Mouse (Mus musculus) stomach, postnatal 0 days (tissue): ENCODE measurements around the gene Gatad1. TPM values are rescaled to one million over a fixed set of nuclear protein-coding genes. Genes with fewer than 3 reads are reported as not detected.
A peak's percentile ranks its signal among the peaks of the same experiment; 100 is the strongest.

ENCODE experiments used
- ATAC-seq: fragments of 200-750 bp; cut with Nextera tagmentation; 2 replicates; pipeline ENCODE4 v1.8.0; 2017; ENCODE audit not compliant: low FRiP score, low TSS enrichment
- DNase-seq: peaks from one replicate; pipeline ENCODE4 v3.0.0-alpha.2; 2016; ENCODE audit warnings: low spot score
- H3K27ac ChIP-seq: fragments of 300-500 bp; sonication (generic); replicated peaks from 2 replicates; pipeline ENCODE4 v1.5.1; 2014; ENCODE audit warnings: mild to moderate bottlenecking, control low read depth
- H3K27me3 ChIP-seq: fragments of 300-500 bp; sonication (generic); 2 replicates; pipeline ENCODE4 v1.6.1; 2014; ENCODE audit warnings: low read length; ENCODE audit not compliant: control insufficient read depth, insufficient read depth
- H3K36me3 ChIP-seq: fragments of 300-500 bp; sonication (generic); 2 replicates; pipeline ENCODE4 v1.6.1; 2014; ENCODE audit warnings: low read length, mixed read lengths; ENCODE audit not compliant: control insufficient read depth, insufficient read depth
- H3K4me1 ChIP-seq: fragments of 300-500 bp; sonication (generic); replicated peaks from 2 replicates; pipeline ENCODE4 v1.6.1; 2014; ENCODE audit warnings: antibody characterized with exemption; ENCODE audit not compliant: control insufficient read depth, insufficient read depth
- H3K4me2 ChIP-seq: fragments of 300-500 bp; sonication (generic); replicated peaks from 2 replicates; pipeline ENCODE4 v1.6.1; 2014; ENCODE audit warnings: low read depth, mild to moderate bottlenecking, control low read depth, moderate library complexity
- H3K4me3 ChIP-seq: fragments of 300-500 bp; sonication (generic); 2 replicates; pipeline ENCODE4 v1.5.1; 2014; ENCODE audit warnings: low read depth, low read length, control low read depth
- H3K9ac ChIP-seq: fragments of 300-500 bp; sonication (generic); 2 replicates; pipeline ENCODE4 v1.6.1; 2014; ENCODE audit warnings: mild to moderate bottlenecking, low read length, control low read depth, mixed read lengths
- H3K9me3 ChIP-seq: fragments of 300-500 bp; sonication (generic); 2 replicates; pipeline ENCODE4 v1.6.1; 2016; ENCODE audit warnings: low read length; ENCODE audit not compliant: control insufficient read depth
- CTCF ChIP-seq: IDR thresholded peaks from 2 replicates; pipeline ENCODE4 v1.5.1; 2016; ENCODE audit warnings: antibody characterized with exemption, low read depth, mild to moderate bottlenecking, moderate library complexity
- EP300 ChIP-seq: optimal IDR thresholded peaks from 2 replicates; pipeline ENCODE3; 2016; ENCODE audit warnings: antibody characterized with exemption
- WGBS: fragments of 180-500 bp; shearing (Covaris S2); extraction: QIAGEN DNeasy Blood & Tissue Kit; methylation state at CpG from one replicate; pipeline ENCODE4 v1.1.7; 2014; 5-methylcytosine and 5-hydroxymethylcytosine counted together
- polyA plus RNA-seq: library from polyadenylated mRNA; unstranded; fragments of >200 nt; fragmentation: Nextera tagmentation; extraction: Ambion mirVana; gene quantifications from 2 replicates; pipeline ENCODE4 v1.2.1, GENCODE M21; 2015

Gatad1 gene
- polyA plus RNA-seq, 1 experiment from 2014 or later: 40.6 TPM

- WGBS: 10% methylated on average over 6 of the region's 6 CpGs
- Histone ChIP-seq H3K4me2 (peak overlapping the region; percentile 65), H3K4me1 (no peaks in the 10 kb centered on the region), H3K4me3 (peak overlapping the region; percentile 97), H3K27ac (no peak overlapping the region), H3K9ac (0 out of 2 replicates have a peak overlapping the region, but pooled peaks have one; percentile 28), H3K36me3 (peaks cover 7% of the 10 kb centered on the region; the same call in 1 of the 2 replicates), H3K9me3 (no peaks in the 10 kb centered on the region), H3K27me3 (no peaks in the 10 kb centered on the region)
- ATAC-seq (no peak), DNase-seq (no peak)
- no peak for TF ChIP-seq EP300
Measured at GRCm38 (mm10) chr5:3646539-3646938, 10.4 kb downstream of the Gatad1 start.

- DNase-seq (no peak), ATAC-seq (no peak)
- Histone ChIP-seq H3K27ac (no peak overlapping the region), H3K9ac (no peak overlapping the region), H3K4me3 (no peak overlapping the region), H3K36me3 (peaks cover 11% of the 10 kb centered on the region), H3K4me1 (no peaks in the 10 kb centered on the region), H3K4me2 (no peak overlapping the region), H3K9me3 (no peaks in the 10 kb centered on the region), H3K27me3 (no peaks in the 10 kb centered on the region)
- TF ChIP-seq EP300 (no peak), CTCF (no peak)
- 66% methylated on average over 6 of the region's 6 CpGs for WGBS
Measured at GRCm38 (mm10) chr5:3645326-3645725, 11.7 kb downstream of the Gatad1 start.

GRCm38 (mm10) chr5:3644621-3645020, 12.4 kb downstream of the Gatad1 start:
- Histone ChIP-seq H3K9ac (no peak overlapping the region), H3K4me2 (no peak overlapping the region), H3K36me3 (peaks cover 12% of the 10 kb centered on the region), H3K4me3 (no peak overlapping the region), H3K27ac (no peak overlapping the region), H3K4me1 (no peaks in the 10 kb centered on the region), H3K9me3 (no peaks in the 10 kb centered on the region), H3K27me3 (no peaks in the 10 kb centered on the region)
- ATAC-seq (no peak), DNase-seq (no peak)
- TF ChIP-seq EP300 (no peak), CTCF (no peak)
- 94% methylated on average over 6 of the region's 6 CpGs for WGBS

- Histone ChIP-seq H3K27ac (no peak overlapping the region), H3K4me1 (no peaks in the 10 kb centered on the region), H3K36me3 (0 out of 2 replicates have a peak, but pooled peaks cover 2% of the 10 kb centered on the region), H3K9me3 (no peaks in the 10 kb centered on the region), H3K4me3 (no peak overlapping the region), H3K9ac (no peak overlapping the region), H3K4me2 (no peak overlapping the region), H3K27me3 (no peaks in the 10 kb centered on the region)
- WGBS: 74% methylated on average over 8 of the region's 8 CpGs
- ATAC-seq (no peak), DNase-seq (no peak)
- TF ChIP-seq EP300 (no peak), CTCF (no peak)
Measured at GRCm38 (mm10) chr5:3635286-3635685, 21.7 kb downstream of the Gatad1 start.

GRCm38 (mm10) chr5:3633951-3634350, 23.0 kb downstream of the Gatad1 start:
- no peaks in the 10 kb centered on the region for H3K27me3 ChIP-seq
- H3K4me2 ChIP-seq: no peak overlapping the region
- TF ChIP-seq EP300: no peak
- TF ChIP-seq CTCF: peak; percentile 56
- WGBS: 70% methylated on average over 4 of the region's 4 CpGs
- no peaks in the 10 kb centered on the region for H3K9me3 ChIP-seq
- ATAC-seq (no peak), DNase-seq (no peak)
- H3K27ac ChIP-seq: no peak overlapping the region
- H3K4me3 ChIP-seq: no peak overlapping the region
- no peaks in the 10 kb centered on the region for H3K36me3 ChIP-seq
- no peaks in the 10 kb centered on the region for H3K4me1 ChIP-seq
- H3K9ac ChIP-seq: no peak overlapping the region

- 90% methylated on average over 13 of the region's 13 CpGs for WGBS
- H3K4me1 ChIP-seq: no peaks in the 10 kb centered on the region
- no peak for TF ChIP-seq EP300
- TF ChIP-seq CTCF: no peak
- DNase-seq: no peak
- no peak overlapping the region for H3K9ac ChIP-seq
- no peak overlapping the region for H3K27ac ChIP-seq
- no peaks in the 10 kb centered on the region for H3K9me3 ChIP-seq
- no peaks in the 10 kb centered on the region for H3K27me3 ChIP-seq
- H3K4me2 ChIP-seq: no peak overlapping the region
- H3K4me3 ChIP-seq: no peak overlapping the region
- no peak for ATAC-seq
- H3K36me3 ChIP-seq: no peaks in the 10 kb centered on the region
Measured at GRCm38 (mm10) chr5:3633315-3633714, 23.7 kb downstream of the Gatad1 start.
